Mouse (Mus musculus) megakaryocyte, embryonic 14.5 days (primary cell): ENCODE results near the gene 1700025G04Rik.

Experiments used
- FLI1 ChIP-seq: IDR thresholded peaks from 2 replicates; pipeline ENCODE4 v1.6.1; 2012; ENCODE audit warnings: low read length, inconsistent platforms, mixed read lengths
- GATA1 ChIP-seq: IDR thresholded peaks from 3 replicates; pipeline ENCODE4 v1.6.1; 2012; ENCODE audit warnings: mixed read lengths, low read length, inconsistent platforms, borderline replicate concordance

DNA sequence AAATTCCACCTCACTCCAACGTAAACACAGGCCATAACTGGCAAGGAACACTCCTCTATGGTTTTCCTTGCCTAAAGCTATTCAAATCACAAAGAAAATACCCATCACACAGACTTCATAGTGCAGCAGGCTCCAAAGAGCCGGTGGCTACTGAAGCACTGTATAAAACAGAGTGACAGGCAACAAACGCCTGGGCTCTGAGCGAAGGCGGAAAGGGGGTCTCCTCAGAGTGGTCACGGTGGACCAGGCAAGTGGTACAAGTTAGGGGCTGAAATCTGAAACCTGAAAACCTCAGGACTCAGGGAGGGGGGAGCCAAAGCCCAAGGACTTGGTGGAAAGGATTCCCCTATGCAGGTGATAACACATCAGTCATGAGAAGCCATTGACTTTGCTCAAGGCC, 127.8 kb downstream of the 1700025G04Rik start:
- TF ChIP-seq GATA1 (no peak), FLI1 (no peak)
